Mouse (Mus musculus): ENCODE data around the gene Pnpla6.

DNA sequence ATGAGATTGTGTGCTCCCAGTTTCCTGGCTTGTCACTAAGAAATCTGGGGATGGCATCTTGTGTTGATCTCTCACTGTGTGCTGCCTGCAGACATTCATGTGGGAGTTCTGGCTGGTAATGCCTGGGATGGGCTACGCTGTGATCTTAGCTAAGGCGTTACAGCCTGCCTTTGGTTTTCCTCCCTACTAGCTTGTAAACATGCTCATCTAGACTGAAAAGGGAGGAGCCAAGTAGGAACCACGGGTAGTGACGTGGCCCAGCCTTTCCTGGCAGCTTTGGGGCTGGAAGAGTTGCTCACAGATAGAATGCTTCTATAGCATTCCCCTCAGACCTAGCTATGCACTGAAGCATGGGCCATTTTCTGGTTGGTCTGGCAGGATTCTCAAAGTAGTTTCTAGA lies 13.0 kb upstream of the Pnpla6 start:
- TF ChIP-seq CTCF (IDR thresholded peaks at IDR 0.05; ENCODE audit: low read depth) (no peak), EP300 (optimal IDR thresholded peaks at IDR 0.05) (no peak)
